Mouse (Mus musculus) embryonic facial prominence, embryonic 11.5 days (tissue): ENCODE measurements around the gene Tef. TPM values are rescaled to one million over a fixed set of nuclear protein-coding genes. Genes with fewer than 3 reads are reported as not detected.

Source experiments
- ATAC-seq: fragments of 200-750 bp; cut with Nextera tagmentation; replicated peaks from 2 replicates; pipeline ENCODE4 v1.8.0; 2017; ENCODE audit warnings: low read depth; ENCODE audit not compliant: insufficient number of reproducible peaks, low FRiP score, low TSS enrichment
- DNase-seq: peaks from one replicate; pipeline ENCODE4 v3.0.0-alpha.2; 2015; ENCODE audit warnings: low spot score
- H3K27ac ChIP-seq: fragments of 300-500 bp; sonication (generic); replicated peaks from 2 replicates; pipeline ENCODE4 v1.5.1; 2014; ENCODE audit warnings: mild to moderate bottlenecking, low read depth, low read length, control low read depth
- H3K27me3 ChIP-seq: fragments of 300-500 bp; sonication (generic); 2 replicates; pipeline ENCODE4 v1.6.1; 2014; ENCODE audit warnings: mild to moderate bottlenecking, low read length, moderate library complexity, mixed read lengths; ENCODE audit not compliant: control insufficient read depth, insufficient read depth
- H3K36me3 ChIP-seq: fragments of 300-500 bp; sonication (generic); replicated peaks from 2 replicates; pipeline ENCODE4 v1.6.1; 2014; ENCODE audit warnings: low read depth, mild to moderate bottlenecking, low read length, moderate library complexity, mixed read lengths; ENCODE audit not compliant: control insufficient read depth, insufficient read depth
- H3K4me1 ChIP-seq: fragments of 300-500 bp; sonication (generic); 2 replicates; pipeline ENCODE4 v1.6.1; 2014; ENCODE audit warnings: low read length, mixed read lengths; ENCODE audit not compliant: control insufficient read depth, insufficient read depth
- H3K4me2 ChIP-seq: fragments of 300-500 bp; sonication (generic); 2 replicates; pipeline ENCODE4 v1.6.1; 2014; ENCODE audit warnings: low read depth, mild to moderate bottlenecking, control low read depth, low read length, moderate library complexity
- H3K4me3 ChIP-seq: fragments of 300-500 bp; sonication (generic); 2 replicates; pipeline ENCODE4 v1.5.1; 2014; ENCODE audit warnings: low read depth, low read length, control low read depth
- H3K9ac ChIP-seq: fragments of 300-500 bp; sonication (generic); replicated peaks from 2 replicates; pipeline ENCODE4 v1.6.1; 2014; ENCODE audit warnings: mild to moderate bottlenecking, control low read depth, low read length
- H3K9me3 ChIP-seq: fragments of 300-500 bp; sonication (generic); replicated peaks from 2 replicates; pipeline ENCODE4 v1.6.1; 2016; ENCODE audit warnings: mild to moderate bottlenecking, low read length, inconsistent platforms, mixed read lengths; ENCODE audit not compliant: control insufficient read depth
- WGBS: fragments of 180-500 bp; shearing (Covaris S2); extraction: QIAGEN DNeasy Blood & Tissue Kit; methylation state at CpG from one replicate; pipeline ENCODE4 v1.1.7; 2014; 5-methylcytosine and 5-hydroxymethylcytosine counted together
- polyA plus RNA-seq: library from polyadenylated mRNA; unstranded; fragments of >200 nt; fragmentation: Nextera tagmentation; extraction: Ambion mirVana; gene quantifications from 2 replicates; pipeline ENCODE4 v1.2.1, GENCODE M21; 2014

The Tef gene
- polyA plus RNA-seq, 1 experiment from 2014 or later = 11.4 TPM

DNA sequence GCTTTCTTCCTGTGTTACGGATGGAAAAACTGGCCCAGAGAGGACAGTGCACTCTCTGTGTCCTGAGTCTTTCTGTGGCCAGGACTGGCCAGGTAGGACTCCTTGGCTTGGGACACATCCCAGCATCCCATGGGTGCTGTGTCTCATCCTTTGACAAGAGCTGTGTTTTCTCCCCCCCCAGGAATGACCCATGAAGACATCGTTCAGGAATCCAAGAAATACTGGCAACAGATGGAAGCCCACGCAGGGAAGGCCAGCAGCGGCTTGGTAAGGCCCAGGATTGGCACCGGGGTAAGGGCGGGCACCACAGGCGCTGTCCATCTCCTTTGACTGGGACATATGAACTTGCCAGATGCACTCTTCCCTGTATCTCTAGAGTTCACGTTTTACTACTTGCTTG, 16.5 kb upstream of the Tef start:
- no peak overlapping the region for H3K9ac ChIP-seq
- no peaks in the 10 kb centered on the region for H3K27me3 ChIP-seq
- 95% methylated on average over 8 of the region's 8 CpGs for WGBS
- no peaks in the 10 kb centered on the region for H3K4me1 ChIP-seq
- H3K4me2 ChIP-seq = no peak overlapping the region
- no peak for DNase-seq
- H3K27ac ChIP-seq = no peak overlapping the region
- H3K4me3 ChIP-seq = no peak overlapping the region
- ATAC-seq = no peak
- no peaks in the 10 kb centered on the region for H3K9me3 ChIP-seq
- peaks cover 16% of the 10 kb centered on the region for H3K36me3 ChIP-seq

DNA sequence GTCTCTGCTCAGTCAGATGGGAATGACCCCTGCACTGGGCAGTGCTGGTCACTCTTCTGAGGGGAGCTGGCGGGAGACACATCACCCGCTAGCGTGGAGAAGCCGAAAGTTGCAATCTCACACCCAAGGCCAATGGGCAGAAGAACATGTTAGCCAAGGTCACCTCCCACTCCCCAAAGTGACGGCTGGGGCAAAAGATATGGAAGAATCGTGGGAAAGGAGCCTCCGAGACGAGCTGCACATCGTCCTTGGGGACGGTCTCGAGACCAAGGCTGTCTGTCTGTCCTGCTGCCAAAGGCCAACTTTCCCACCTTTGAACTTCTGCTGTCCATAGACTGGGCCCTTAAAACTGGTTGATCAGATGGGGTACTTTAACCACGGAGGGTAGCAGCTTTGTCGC, 14.7 kb upstream of the Tef start:
- no peak for ATAC-seq
- Histone ChIP-seq H3K4me2 (no peak overlapping the region), H3K27ac (no peak overlapping the region), H3K36me3 (peaks cover 25% of the 10 kb centered on the region), H3K4me1 (no peaks in the 10 kb centered on the region), H3K9me3 (no peaks in the 10 kb centered on the region), H3K27me3 (no peaks in the 10 kb centered on the region), H3K4me3 (no peak overlapping the region), H3K9ac (no peak overlapping the region)
- DNase-seq = no peak
- WGBS = 93% methylated on average over 13 of the region's 13 CpGs

DNA sequence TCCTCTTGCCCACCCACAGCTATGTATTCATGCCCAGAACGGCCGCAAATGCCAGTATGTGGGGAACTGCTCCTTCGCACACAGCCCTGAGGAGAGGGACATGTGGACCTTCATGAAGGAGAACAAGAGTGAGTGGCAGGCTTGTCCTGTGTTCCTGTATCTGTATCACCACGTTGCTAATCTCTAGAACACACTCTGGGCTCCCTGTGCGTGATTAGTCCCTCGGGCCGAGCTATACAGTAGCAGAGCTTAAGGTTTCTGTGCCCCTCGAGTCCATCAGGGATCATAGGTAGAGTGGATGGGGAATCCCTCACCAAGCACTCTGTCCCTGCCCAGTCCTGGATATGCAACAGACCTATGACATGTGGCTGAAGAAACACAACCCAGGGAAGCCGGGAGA, 9.8 kb upstream of the Tef start:
- 93% methylated on average over 9 of the region's 9 CpGs for WGBS
- no peaks in the 10 kb centered on the region for H3K9me3 ChIP-seq
- ATAC-seq = no peak

DNA sequence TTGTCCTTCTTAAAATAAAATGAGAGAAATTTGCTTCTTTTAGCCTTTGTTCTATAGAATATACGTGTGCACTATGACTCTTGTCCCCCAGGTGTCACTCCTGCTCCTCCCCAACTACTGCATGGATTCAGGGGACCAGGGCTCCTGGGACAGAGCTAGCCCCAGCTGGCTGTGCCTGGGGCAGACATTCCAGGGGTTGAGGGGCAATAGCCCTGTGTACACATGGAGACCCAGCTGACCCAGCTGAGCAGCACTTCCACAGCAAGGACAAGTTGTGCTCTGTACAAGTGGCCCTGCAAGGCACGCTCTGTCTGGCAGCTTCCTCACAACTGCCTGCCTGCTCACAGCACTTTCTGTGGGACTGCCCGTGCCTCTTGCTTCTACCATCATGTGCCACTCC, 6.0 kb upstream of the Tef start:
- Histone ChIP-seq H3K4me1 (no peaks in the 10 kb centered on the region), H3K27me3 (no peaks in the 10 kb centered on the region), H3K4me2 (no peak overlapping the region), H3K9me3 (no peaks in the 10 kb centered on the region), H3K27ac (no peak overlapping the region), H3K4me3 (no peak overlapping the region), H3K36me3 (peaks cover 9% of the 10 kb centered on the region; the same call in 1 of the 2 replicates), H3K9ac (no peak overlapping the region)
- 75% methylated on average over 3 of the region's 3 CpGs for WGBS
- no peak for DNase-seq
- ATAC-seq = no peak

More for the DNA sequence above, 9.8 kb upstream of the Tef start:
- no peak overlapping the region for H3K4me2 ChIP-seq
- H3K27ac ChIP-seq = no peak overlapping the region
- DNase-seq = no peak
- peaks cover 9% of the 10 kb centered on the region for H3K36me3 ChIP-seq
- H3K4me3 ChIP-seq = no peak overlapping the region
- no peak overlapping the region for H3K9ac ChIP-seq
- H3K27me3 ChIP-seq = no peaks in the 10 kb centered on the region
- no peaks in the 10 kb centered on the region for H3K4me1 ChIP-seq

DNA sequence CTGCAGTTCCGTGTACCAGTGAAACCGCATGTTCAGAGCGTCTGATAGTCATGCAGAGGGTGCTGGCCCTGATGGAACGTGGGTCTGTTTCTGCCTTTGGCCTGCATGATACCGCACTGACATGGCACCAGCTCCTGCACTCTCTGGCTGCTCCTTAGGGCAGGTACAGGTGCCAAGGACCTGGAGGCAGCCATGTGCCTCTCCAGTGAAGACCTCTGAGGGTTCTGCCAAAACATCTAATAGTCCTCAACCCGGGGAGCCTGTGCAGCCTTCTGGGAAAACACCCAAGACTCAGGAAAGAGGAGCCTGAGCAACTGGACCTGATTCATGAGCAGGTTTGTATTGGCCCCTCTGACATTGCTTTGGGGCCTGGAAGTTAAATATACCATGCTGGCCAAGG, 4.4 kb upstream of the Tef start:
- no peak overlapping the region for H3K4me2 ChIP-seq
- no peaks in the 10 kb centered on the region for H3K9me3 ChIP-seq
- no peak for ATAC-seq
- no peaks in the 10 kb centered on the region for H3K27me3 ChIP-seq
- H3K27ac ChIP-seq = no peak overlapping the region
- no peak overlapping the region for H3K4me3 ChIP-seq
- H3K9ac ChIP-seq = no peak overlapping the region
- no peak for DNase-seq
- peaks cover 7% of the 10 kb centered on the region for H3K4me1 ChIP-seq
- WGBS = 85% methylated on average over 6 of the region's 6 CpGs
- no peaks in the 10 kb centered on the region; the same call in 1 of the 2 replicates for H3K36me3 ChIP-seq

DNA sequence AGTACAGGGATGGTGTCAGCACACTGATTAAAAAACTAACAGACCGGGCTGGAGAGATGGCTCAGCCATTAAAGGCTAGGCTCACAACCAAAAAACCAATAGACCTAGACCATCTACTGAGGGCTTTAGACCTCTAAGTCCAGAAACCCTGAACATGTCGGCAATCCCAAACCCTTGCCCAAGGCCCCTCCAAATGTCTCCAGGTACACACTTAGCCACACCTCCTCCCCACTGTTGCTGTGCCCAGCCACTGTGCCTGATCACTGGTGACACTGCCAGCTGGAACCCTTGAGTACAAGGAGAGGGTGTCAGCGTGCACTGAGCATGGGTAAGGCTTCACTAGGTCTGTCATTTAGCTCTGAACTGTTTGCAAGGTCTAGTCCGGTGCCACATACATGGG, 3.8 kb upstream of the Tef start:
- DNase-seq (no peak), ATAC-seq (no peak)
- Histone ChIP-seq H3K36me3 (no peaks in the 10 kb centered on the region; the same call in 1 of the 2 replicates), H3K27me3 (no peaks in the 10 kb centered on the region), H3K4me1 (peaks cover 8% of the 10 kb centered on the region), H3K9me3 (no peaks in the 10 kb centered on the region), H3K4me2 (no peak overlapping the region), H3K27ac (no peak overlapping the region), H3K4me3 (no peak overlapping the region), H3K9ac (no peak overlapping the region)
- 86% methylated on average over 4 of the region's 4 CpGs for WGBS

DNA sequence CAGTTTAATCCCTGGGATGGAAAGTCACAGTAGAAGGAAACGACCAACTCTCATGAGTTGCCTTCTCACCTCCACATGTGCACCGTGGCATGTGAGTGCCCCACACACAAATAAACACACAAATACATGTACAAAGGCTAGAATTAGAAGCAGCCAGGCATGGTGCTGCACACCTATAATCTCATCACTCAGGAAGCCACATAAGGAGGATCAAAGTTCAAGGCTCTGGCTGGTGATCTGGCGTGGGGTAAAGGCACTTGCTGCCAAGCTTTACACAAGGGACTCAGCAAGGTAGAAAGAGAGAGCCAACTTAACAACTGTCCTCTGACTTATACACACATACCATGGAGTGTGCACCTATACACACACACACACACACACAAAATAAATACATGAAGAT, 1.8 kb upstream of the Tef start:
- Histone ChIP-seq H3K27ac (no peak overlapping the region), H3K27me3 (no peaks in the 10 kb centered on the region), H3K9ac (no peak overlapping the region), H3K4me2 (no peak overlapping the region), H3K4me1 (peaks cover 8% of the 10 kb centered on the region), H3K9me3 (no peaks in the 10 kb centered on the region), H3K36me3 (no peaks in the 10 kb centered on the region), H3K4me3 (no peak overlapping the region)
- WGBS = 75% methylated on average over 3 of the region's 3 CpGs
- DNase-seq = no peak
- ATAC-seq = no peak

DNA sequence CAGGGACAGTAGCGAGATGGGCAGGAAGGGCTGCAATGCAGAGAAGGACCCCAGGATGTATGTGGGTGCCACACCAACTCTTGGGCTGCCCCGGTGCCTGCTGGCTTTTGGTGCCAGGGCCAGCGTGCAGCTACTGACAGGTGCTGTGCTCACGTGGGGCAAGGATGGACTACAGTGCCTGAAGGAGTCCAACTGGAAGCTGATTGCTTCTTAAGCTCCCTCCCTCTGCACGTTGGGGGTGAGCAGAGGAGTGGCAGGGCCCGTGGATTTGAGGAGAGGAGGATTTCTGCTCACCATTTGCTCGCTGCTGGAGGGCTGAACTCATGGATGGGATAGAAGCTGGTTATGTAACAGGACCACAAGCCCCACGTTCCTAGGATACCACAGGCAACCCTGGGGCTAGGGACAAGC, 725 bp downstream of the Tef start:
- no peak for ATAC-seq
- Histone ChIP-seq H3K4me3 (0 out of 2 replicates have a peak overlapping the region, but pooled peaks have one; percentile 14), H3K9ac (no peak overlapping the region), H3K4me1 (peaks cover 8% of the 10 kb centered on the region), H3K36me3 (no peaks in the 10 kb centered on the region), H3K9me3 (no peaks in the 10 kb centered on the region), H3K27ac (no peak overlapping the region), H3K27me3 (no peaks in the 10 kb centered on the region), H3K4me2 (peak overlapping the region; percentile 47)
- 10% methylated on average over 8 of the region's 8 CpGs for WGBS
- DNase-seq = no peak
